Mouse (Mus musculus) embryonic fibroblast, embryonic 13.5 days (primary cell): ENCODE measurements around the gene Glce.

Experiments used
- CTCF ChIP-seq: IDR thresholded peaks from 2 replicates; pipeline ENCODE4 v1.5.1; 2011; ENCODE audit warnings: mild to moderate bottlenecking, control low read depth, low read length, moderate library complexity, borderline replicate concordance; ENCODE audit not compliant: insufficient read depth
- POLR2A ChIP-seq: IDR thresholded peaks from 2 replicates; pipeline ENCODE4 v1.6.1; 2011; ENCODE audit warnings: low read depth, mild to moderate bottlenecking, control low read depth, low read length, moderate library complexity

DNA sequence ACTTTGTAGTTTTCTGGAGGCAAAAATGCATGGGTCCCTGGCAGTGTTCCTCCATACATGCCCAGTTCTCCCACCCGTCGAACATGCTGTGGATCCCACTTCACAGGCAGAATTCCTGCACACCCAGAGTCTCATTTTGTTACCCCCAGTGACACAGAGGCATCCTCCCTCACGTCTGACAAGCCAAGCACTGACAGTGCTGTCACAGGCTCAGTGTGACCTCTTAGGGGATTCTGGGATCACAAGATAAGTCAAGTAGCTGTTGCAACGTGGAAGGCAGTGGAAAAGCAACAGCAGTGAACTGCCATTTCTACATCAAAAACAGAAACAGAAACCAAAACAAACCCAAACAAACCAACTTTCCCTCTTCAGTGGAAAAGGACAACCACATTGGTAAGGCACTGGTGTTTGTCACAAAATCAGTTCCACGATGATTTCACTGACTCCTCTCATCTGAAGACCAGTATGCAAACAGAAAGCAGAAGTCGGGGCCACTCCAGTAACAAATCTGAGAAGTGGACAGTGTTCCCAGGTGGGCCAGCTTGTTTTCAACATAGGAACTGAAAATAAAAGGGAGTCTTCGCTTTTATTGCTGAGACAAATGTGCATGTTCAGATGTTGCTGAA is 64.5 kb downstream of the Glce start:
- no peak for TF ChIP-seq POLR2A
- TF ChIP-seq CTCF = no peak
